Mouse (Mus musculus): ENCODE results near the gene Krt84.

Gene Krt84

DNA sequence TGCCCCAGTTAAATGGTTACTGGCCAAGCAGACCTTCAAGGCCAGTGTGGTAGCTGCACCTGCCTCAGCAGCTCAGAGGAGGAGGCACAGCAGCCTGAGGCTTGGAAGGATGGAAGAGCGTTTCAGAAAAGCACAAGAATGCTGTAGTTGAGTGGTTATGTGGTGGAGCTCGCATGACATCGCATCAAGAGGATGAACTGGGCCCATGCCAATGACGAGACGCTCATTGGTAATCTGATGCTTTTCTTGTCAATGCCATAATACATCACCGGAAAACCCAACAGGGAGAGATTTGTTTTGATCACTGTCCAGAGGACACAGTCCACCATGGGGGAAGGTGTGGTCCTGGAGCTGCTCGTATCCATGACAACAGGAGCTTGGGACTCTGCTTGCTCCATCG is 37.4 kb downstream of the Krt84 start:
- DNase-seq (ENCODE audit: low spot score) = no peak

DNA sequence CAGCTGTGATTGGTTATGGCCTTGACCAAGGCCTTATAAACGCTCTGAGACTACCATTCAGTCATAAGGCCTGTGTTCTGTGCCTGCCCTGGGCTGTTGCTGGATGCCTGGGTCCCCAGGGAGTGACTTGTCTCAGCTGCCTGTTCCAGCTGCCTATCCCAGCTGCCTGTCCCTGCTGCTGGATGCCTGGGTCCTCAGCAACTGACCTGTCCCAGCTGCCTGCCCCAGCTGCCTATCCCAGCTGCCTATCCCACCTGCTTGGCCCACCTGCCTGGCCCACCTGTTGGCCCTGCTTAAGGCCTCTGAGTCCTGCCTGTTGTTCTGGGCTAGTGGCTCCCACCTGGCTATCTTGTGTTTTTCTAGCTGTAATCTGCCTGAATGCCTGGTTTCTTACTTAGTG is 38.4 kb downstream of the Krt84 start:
- no peak for DNase-seq (ENCODE audit: low spot score)

DNA sequence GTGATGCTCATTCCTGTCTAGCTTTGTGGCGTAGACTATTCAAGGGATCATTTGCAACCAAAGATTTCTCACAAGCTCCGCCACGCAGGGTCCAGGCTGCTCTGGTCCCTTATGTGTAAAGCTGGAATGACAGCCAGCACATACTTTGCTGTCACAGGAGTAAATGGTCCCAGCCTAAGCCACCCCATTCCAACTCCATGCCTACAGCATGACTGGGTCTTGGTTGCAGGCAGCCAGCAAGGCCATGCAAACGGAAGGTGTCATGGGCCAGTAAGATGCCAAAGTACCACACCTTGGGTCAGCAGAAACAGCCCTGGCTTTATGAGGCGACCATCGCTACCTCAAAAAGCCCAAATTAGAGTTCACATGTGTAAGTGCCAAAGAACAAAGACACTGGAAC is 38.9 kb downstream of the Krt84 start:
- DNase-seq (ENCODE audit: low spot score) = no peak

DNA sequence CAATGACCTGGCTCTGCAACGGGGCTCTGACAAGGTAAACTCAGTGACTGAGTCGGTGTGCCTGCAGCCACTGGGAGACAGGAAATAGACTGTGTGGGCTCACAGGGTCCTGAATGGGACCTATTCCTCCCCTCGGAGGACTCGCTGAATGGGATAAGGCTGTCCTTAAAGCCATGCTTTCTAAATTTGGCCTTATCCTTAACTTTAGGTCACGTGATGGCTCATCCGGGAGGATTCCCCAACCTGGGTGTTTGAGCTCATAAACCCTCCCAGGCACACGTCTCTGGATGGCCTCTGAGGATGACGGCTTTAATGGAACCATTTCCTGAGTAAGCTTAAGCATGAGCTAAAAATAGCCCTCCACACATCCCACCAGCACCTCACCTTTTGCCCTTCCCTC is 39.9 kb downstream of the Krt84 start:
- DNase-seq (ENCODE audit: low spot score) = no peak

DNA sequence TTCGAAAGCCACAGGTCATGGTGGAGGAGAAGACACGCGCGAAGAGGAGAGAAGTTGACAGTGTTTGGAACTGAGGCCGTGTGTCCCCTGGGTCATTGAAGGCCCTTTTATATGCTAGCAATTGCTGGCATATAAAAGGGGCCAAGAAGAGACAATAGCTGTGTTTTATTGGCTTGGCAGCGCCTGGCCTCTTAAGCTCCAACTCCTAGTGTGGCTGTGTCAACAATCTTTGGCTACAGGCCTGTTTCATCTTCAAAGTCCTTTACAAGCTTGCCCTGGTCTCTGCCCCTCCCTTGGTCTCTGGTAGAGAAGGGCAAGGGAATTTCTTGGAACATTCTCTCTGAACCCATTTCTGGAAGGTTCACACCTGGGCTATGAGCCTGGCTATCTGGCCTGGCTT is 41.2 kb downstream of the Krt84 start, which contains the start of gene Krt83:
Krt83 (minus strand) TSS at position 82 of the 400 bp plus-strand sequence.
- no peak for DNase-seq (ENCODE audit: low spot score)

DNA sequence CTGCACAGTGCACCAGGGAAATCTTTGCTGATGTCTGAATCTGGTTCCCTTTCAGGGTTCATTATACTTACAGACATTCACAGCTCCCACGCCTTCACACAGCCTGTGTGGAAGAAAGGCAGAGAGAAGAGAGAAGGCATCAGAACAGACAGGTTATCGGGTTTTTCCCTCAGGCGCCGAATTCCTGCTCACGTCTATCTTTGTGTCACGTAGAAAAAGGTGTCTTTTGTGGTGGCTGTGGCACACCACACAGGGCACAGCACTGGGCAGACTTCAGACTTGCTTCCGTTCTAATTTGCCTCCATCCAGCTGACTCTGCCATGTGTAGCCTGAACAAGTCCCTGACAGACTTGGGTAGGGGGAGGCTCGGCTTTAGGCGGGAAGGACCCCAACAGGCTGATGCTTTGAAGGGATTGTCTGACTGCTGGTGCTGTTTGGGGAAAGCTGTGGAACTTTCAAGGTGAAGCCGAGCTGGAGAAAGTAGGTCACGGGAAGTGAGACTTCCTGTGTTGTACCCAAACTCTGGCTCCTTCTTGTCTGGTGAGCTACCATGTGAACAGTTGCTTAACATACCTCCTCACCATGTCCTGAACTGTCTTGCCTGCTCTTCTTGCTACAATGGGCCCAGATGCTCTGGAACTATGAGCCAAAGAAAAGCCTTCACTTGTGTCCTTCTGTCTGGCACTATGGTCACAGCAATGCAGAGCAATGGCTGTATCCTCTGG is 46.5 kb downstream of the Krt84 start:
- no peak for DNase-seq (ENCODE audit: low spot score)

DNA sequence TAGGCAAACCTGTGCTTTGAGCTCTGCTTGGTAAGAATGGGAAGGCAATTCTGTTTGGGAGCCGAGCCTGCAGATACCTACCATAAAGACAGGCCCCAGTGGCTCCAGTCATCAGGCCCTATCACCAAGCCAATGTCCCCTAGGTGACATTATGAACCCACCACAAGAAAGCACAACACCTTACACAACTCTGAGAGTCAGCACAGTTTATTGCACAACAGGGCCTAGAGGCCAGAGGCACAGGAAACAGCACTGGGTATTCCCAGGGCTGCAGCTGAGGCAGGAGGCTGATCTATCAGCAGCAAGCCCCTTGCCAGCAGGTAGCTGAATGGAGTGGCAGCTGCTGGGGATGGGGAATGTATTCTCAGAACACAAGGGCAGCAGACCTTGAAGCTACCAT is 47.7 kb downstream of the Krt84 start:
- no peak for DNase-seq (ENCODE audit: low spot score)

- no peak for DNase-seq (ENCODE audit: low spot score)
Observed at GRCm38 (mm10) chr15:101483646-101484045, 49.0 kb downstream of the Krt84 start.

GRCm38 (mm10) chr15:101482056-101482455 is 50.6 kb downstream of the Krt84 start:
- DNase-seq (ENCODE audit: low spot score) = no peak

DNA sequence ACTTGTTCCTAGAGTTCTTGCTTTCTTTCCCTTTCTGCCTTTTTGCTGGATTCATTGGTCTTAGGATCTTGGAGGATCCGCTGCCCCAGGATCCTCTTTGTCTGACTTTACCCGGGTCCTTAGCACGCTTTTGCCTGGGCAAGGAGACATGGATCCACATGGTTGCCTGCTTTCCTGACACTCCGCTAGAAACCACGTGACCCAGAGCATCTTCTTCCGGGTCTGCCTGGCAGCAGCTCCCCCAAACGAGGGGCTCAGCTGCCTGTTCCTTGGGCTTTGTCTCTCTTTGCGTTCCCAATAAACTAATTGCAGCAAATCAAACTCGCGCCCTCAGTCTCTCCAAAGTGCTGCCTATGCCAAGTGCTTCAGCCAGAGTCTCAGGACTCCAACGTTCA is 53.0 kb downstream of the Krt84 start:
- no peak for DNase-seq (ENCODE audit: low spot score)

DNA sequence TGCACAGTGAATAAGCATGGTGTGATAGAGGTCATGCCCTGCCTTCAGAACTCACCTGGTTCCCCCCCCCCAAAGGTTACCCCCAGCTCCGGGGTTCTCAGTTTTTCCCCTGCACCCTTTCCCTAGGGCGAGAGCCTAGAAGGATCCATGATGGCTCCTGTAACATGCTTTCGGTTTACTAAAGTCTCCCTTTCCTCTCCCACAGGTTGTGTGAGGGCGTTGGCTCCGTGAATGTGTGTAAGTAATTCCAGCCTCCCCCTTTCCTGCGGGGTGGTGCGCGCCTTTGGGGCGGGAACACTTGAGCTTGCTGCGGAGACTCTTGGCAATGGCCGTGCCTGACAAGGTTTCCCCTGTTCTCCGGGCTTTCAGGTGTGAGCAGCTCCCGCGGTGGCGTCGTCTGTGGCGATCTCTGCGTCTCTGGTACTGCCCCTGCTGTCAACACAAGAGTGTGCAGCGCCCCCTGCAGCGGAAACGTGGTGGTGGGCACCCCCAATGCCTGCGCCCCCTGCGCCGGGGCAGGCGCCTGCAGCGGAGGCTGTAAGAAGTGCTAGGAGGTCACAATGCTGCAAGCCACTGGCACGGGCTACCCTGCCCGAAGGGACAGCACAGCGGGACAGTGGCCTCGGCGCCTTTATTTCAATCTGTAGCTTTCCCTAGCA is 53.5 kb downstream of the Krt84 start:
- peak; percentile 71 for DNase-seq (ENCODE audit: low spot score)

All from testis, postnatal 14 days (tissue).